Mouse (Mus musculus): Measurements from ENCODE around the gene Qser1.

DNA sequence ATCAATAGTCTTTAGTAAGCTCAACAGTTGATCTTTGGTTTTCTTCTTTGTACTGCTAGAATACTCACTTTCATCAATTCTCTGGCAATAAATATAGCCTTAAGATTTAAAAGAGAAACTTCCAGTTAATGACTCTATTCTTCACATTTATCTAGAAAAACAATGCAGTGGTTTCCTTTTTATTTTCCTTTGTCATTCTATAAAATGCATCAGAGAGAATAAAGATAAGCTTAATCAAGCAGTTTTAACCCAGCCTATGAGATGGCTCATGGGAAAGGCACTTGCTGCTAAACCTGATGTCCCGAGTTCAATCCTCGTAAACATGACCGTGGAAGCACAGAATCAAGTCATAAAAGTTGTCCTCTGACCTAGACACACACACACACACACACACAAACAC, 94.5 kb downstream of the Qser1 start:
- TF ChIP-seq CTCF (IDR thresholded peaks at IDR 0.05), result no peak
- TF ChIP-seq EP300 (IDR thresholded peaks at IDR 0.05), result no peak
